Mouse (Mus musculus): ENCODE measurements around the gene Ankrd23. TPM values are rescaled to one million over a fixed set of nuclear protein-coding genes. Genes with fewer than 3 reads are reported as not detected.

The Ankrd23 gene
- polyA plus RNA-seq, 1 experiment: 14.4 TPM

DNA sequence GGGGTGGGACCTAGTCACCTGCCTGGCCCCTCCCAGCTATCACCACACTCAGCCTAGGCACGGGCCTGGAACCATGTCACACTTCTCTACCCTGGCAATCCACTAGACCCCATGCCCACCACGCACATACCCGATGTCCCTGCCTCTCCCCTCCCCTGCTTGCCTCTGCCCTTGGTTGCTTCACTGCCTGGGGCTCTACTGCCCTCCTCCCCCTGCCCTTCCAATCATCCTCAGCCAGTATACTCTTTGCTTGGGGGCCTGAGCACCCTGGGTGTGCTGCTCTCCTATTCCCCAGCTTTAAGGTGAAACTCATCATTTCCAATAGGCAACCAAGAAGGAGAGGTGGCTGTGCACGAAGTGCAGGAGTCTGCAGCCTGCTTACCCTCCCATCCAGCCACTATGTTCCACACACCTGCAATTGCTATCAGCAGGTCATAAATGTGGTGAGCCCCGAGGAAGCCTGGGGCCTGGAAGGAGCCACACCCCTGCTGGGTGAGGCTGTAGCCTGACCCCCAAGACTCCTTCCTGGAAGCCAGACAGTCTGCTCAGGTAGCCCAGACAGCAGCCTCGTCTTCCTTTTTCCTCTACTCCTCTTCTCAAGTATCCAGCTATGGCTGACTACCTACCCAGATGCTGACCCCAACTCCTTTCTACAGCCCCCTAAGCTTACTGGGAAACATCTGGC, 40.5 kb upstream of the Ankrd23 start:
- H3K27ac ChIP-seq (ENCODE audit: insufficient read depth, low read length): no peak overlapping the region
- peaks cover 28% of the 10 kb centered on the region for H3K4me1 ChIP-seq (ENCODE audit: control insufficient read depth, insufficient read depth, low read length)
- 91% methylated on average over 6 of the region's 6 CpGs for WGBS
- DNase-seq: no peak
- H3K27me3 ChIP-seq (ENCODE audit: control insufficient read depth, insufficient read depth, low read length): no peaks in the 10 kb centered on the region
- no peak for TF ChIP-seq CTCF (IDR thresholded peaks at IDR 0.05; ENCODE audit: borderline replicate concordance, insufficient read depth, low read depth, low read length)
- no peak for TF ChIP-seq POLR2A (IDR thresholded peaks at IDR 0.05; ENCODE audit: borderline replicate concordance, insufficient read depth, low read length)
- no peak overlapping the region for H3K4me3 ChIP-seq (replicated peaks; ENCODE audit: insufficient read depth, low read depth, low read length)

GRCm38 (mm10) chr1:36575347-36575746, 38.7 kb upstream of the Ankrd23 start:
- peaks cover 16% of the 10 kb centered on the region for H3K4me1 ChIP-seq (ENCODE audit: control insufficient read depth, insufficient read depth, low read length)
- DNase-seq: no peak
- TF ChIP-seq CTCF (IDR thresholded peaks at IDR 0.05; ENCODE audit: borderline replicate concordance, insufficient read depth, low read depth, low read length): no peak
- no peak for TF ChIP-seq POLR2A (IDR thresholded peaks at IDR 0.05; ENCODE audit: borderline replicate concordance, insufficient read depth, low read length)
- H3K27me3 ChIP-seq (ENCODE audit: control insufficient read depth, insufficient read depth, low read length): no peaks in the 10 kb centered on the region
- H3K27ac ChIP-seq (ENCODE audit: insufficient read depth, low read length): no peak overlapping the region
- H3K4me3 ChIP-seq (replicated peaks; ENCODE audit: insufficient read depth, low read depth, low read length): no peak overlapping the region
- 48% methylated on average over 6 of the region's 6 CpGs for WGBS

DNA sequence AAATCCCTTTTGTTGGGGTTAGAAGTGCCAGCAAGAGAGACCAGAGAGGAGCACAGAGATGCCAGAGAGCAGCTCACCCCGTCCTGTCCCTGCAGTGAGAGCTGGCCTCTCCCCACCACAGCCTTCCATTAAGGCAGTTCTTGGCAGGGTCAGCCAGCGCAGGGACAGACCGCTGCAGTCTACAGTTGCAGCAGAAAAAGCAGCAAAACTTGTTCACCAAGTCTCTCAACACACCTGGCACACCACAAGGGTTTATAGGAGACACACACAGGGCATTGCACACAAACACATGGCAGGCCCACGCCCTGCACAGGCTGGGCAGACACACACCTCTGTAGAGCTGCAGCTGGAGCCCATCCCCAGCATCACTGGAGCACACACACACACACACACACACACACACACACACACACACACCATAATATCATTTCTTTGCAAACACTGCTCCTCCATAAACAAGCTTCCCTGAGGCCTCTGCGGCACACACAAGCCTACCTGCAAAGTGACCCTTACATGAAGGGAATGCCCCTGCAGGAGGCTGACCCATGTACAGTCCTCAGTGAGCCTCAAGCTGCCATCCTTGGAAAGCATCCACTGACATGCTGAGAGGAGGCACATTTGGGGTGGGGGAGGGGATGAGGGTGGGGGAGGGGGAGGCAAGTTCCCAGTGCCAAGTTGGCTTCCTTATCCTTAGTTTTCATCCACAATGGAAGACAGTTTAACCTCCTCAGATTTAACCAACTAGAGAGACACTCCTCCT, 37.7 kb upstream of the Ankrd23 start:
- no peak overlapping the region for H3K27ac ChIP-seq (ENCODE audit: insufficient read depth, low read length)
- no peak overlapping the region for H3K4me3 ChIP-seq (replicated peaks; ENCODE audit: insufficient read depth, low read depth, low read length)
- DNase-seq: no peak
- H3K27me3 ChIP-seq (ENCODE audit: control insufficient read depth, insufficient read depth, low read length): no peaks in the 10 kb centered on the region
- peaks cover 9% of the 10 kb centered on the region for H3K4me1 ChIP-seq (ENCODE audit: control insufficient read depth, insufficient read depth, low read length)
- 75% methylated on average over 5 of the region's 5 CpGs for WGBS
- no peak for TF ChIP-seq CTCF (IDR thresholded peaks at IDR 0.05; ENCODE audit: borderline replicate concordance, insufficient read depth, low read depth, low read length)
- TF ChIP-seq POLR2A (IDR thresholded peaks at IDR 0.05; ENCODE audit: borderline replicate concordance, insufficient read depth, low read length): no peak

DNA sequence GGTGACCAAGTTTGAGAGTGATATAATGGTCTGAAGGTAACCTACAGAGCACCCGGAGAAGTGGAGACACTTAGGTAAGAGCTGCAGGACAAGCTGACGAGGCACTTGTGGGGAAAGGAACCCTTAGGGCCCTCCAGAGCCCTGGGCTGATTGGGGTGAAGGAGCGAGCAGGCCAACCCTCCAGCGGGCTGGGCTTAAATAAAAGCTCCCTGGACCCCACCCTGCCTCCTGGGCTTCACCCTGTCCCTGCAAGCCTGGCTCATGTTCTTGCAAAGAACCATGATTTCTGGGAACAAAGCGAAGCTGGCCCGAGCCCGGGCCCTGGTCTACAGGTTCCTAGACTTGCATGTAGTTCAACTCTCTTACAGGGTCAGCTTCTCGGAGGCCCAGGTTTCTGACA, 36.8 kb upstream of the Ankrd23 start:
- Histone ChIP-seq H3K4me1 (ENCODE audit: control insufficient read depth, insufficient read depth, low read length) (peaks cover 9% of the 10 kb centered on the region), H3K27ac (ENCODE audit: insufficient read depth, low read length) (no peak overlapping the region), H3K4me3 (replicated peaks; ENCODE audit: insufficient read depth, low read depth, low read length) (no peak overlapping the region), H3K27me3 (ENCODE audit: control insufficient read depth, insufficient read depth, low read length) (no peaks in the 10 kb centered on the region)
- TF ChIP-seq POLR2A (IDR thresholded peaks at IDR 0.05; ENCODE audit: borderline replicate concordance, insufficient read depth, low read length) (no peak), CTCF (IDR thresholded peaks at IDR 0.05; ENCODE audit: borderline replicate concordance, insufficient read depth, low read depth, low read length) (no peak)
- 95% methylated on average over 8 of the region's 8 CpGs for WGBS
- no peak for DNase-seq

GRCm38 (mm10) chr1:36572709-36573108, 36.0 kb upstream of the Ankrd23 start:
- Histone ChIP-seq H3K4me1 (ENCODE audit: control insufficient read depth, insufficient read depth, low read length) (peaks cover 9% of the 10 kb centered on the region), H3K4me3 (replicated peaks; ENCODE audit: insufficient read depth, low read depth, low read length) (no peak overlapping the region), H3K27ac (ENCODE audit: insufficient read depth, low read length) (no peak overlapping the region), H3K27me3 (ENCODE audit: control insufficient read depth, insufficient read depth, low read length) (no peaks in the 10 kb centered on the region)
- WGBS: 72% methylated on average over 1 of the region's 1 CpGs
- TF ChIP-seq CTCF (IDR thresholded peaks at IDR 0.05; ENCODE audit: borderline replicate concordance, insufficient read depth, low read depth, low read length) (no peak), POLR2A (IDR thresholded peaks at IDR 0.05; ENCODE audit: borderline replicate concordance, insufficient read depth, low read length) (no peak)
- DNase-seq: no peak

- Histone ChIP-seq H3K4me3 (replicated peaks; ENCODE audit: insufficient read depth, low read depth, low read length) (no peak overlapping the region), H3K27me3 (ENCODE audit: control insufficient read depth, insufficient read depth, low read length) (no peaks in the 10 kb centered on the region), H3K4me1 (ENCODE audit: control insufficient read depth, insufficient read depth, low read length) (peaks cover 9% of the 10 kb centered on the region), H3K27ac (ENCODE audit: insufficient read depth, low read length) (no peak overlapping the region)
- no peak for DNase-seq
- WGBS: 85% methylated on average over 2 of the region's 2 CpGs
- no peak for TF ChIP-seq POLR2A (IDR thresholded peaks at IDR 0.05; ENCODE audit: borderline replicate concordance, insufficient read depth, low read length)
- no peak for TF ChIP-seq CTCF (IDR thresholded peaks at IDR 0.05; ENCODE audit: borderline replicate concordance, insufficient read depth, low read depth, low read length)
These were observed 35.5 kb upstream of the Ankrd23 start for GRCm38 (mm10) chr1:36572140-36572700.

DNA sequence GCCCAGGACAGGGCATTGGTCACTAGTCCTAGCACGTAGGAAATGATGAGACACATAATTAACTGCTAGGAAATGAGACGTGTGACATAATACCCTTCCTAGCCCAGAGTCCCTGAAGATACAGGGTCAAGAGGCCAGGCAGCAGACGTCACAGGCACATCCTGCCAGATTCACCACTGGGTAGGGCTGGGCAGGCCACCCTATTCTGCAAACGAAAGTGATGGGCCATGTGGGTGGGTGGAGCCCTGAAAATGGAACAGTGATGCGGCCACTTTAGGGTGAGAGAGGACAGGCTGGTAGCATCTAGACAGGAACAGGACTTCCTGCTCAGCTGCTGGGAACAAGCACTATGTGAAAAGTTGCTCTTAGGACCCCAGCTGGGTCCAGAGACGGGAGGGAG, 34.9 kb upstream of the Ankrd23 start:
- H3K27ac ChIP-seq (ENCODE audit: insufficient read depth, low read length): no peak overlapping the region
- no peaks in the 10 kb centered on the region for H3K27me3 ChIP-seq (ENCODE audit: control insufficient read depth, insufficient read depth, low read length)
- TF ChIP-seq POLR2A (IDR thresholded peaks at IDR 0.05; ENCODE audit: borderline replicate concordance, insufficient read depth, low read length) (no peak), CTCF (IDR thresholded peaks at IDR 0.05; ENCODE audit: borderline replicate concordance, insufficient read depth, low read depth, low read length) (no peak)
- H3K4me1 ChIP-seq (ENCODE audit: control insufficient read depth, insufficient read depth, low read length): peaks cover 9% of the 10 kb centered on the region
- 60% methylated on average over 6 of the region's 6 CpGs for WGBS
- no peak for DNase-seq
- no peak overlapping the region for H3K4me3 ChIP-seq (replicated peaks; ENCODE audit: insufficient read depth, low read depth, low read length)
